Mouse (Mus musculus) cortical plate, adult 2 months (tissue): Measurements from ENCODE around the gene Actbl2. TPM values are rescaled to one million over a fixed set of nuclear protein-coding genes. Genes with fewer than 3 reads are reported as not detected.
A peak's percentile ranks its signal among the peaks of the same experiment; 100 is the strongest.

Experiments used
- H3K27ac ChIP-seq: fragments of 200-500 bp; 2 replicates; pipeline ENCODE4 v1.5.1; 2012; ENCODE audit warnings: low read length, control low read depth, inconsistent platforms; ENCODE audit not compliant: insufficient read depth
- H3K4me1 ChIP-seq: fragments of 200-500 bp; 2 replicates; pipeline ENCODE4 v1.6.1; 2011; ENCODE audit warnings: low read length; ENCODE audit not compliant: control insufficient read depth, insufficient read depth
- H3K4me3 ChIP-seq: fragments of 200-500 bp; 2 replicates; pipeline ENCODE4 v1.5.1; 2011; ENCODE audit warnings: mild to moderate bottlenecking, low read length, control low read depth; ENCODE audit not compliant: insufficient read depth
- CTCF ChIP-seq: fragments of 200-500 bp; IDR thresholded peaks from 2 replicates; pipeline ENCODE4 v1.5.1; 2011; ENCODE audit warnings: mild to moderate bottlenecking, control low read depth, low read length; ENCODE audit not compliant: insufficient read depth; ENCODE audit errors: extremely low read depth
- POLR2A ChIP-seq: fragments of 200-500 bp; IDR thresholded peaks from 2 replicates; pipeline ENCODE4 v1.6.1; 2011; ENCODE audit warnings: mild to moderate bottlenecking, low read length, control low read depth; ENCODE audit not compliant: insufficient read depth; ENCODE audit errors: extremely low read depth
- polyA plus RNA-seq: library from polyadenylated mRNA; depleted of rRNA; stranded (reverse); fragments of >200 nt; gene quantifications from 2 replicates; pipeline ENCODE4 v1.2.3, GENCODE M21; 2012

Actbl2 gene
- polyA plus RNA-seq, 1 experiment, result not detected

- Histone ChIP-seq H3K27ac (no peak overlapping the region), H3K4me3 (no peak overlapping the region), H3K4me1 (no peaks in the 10 kb centered on the region)
- TF ChIP-seq POLR2A (no peak), CTCF (peak; percentile 62)
These were observed 16.8 kb upstream of the Actbl2 start for GRCm38 (mm10) chr13:111237865-111238465.

- no peak overlapping the region for H3K27ac ChIP-seq
- no peaks in the 10 kb centered on the region for H3K4me1 ChIP-seq
- no peak overlapping the region for H3K4me3 ChIP-seq
- TF ChIP-seq CTCF (no peak), POLR2A (no peak)
These were observed 3.7 kb upstream of the Actbl2 start for GRCm38 (mm10) chr13:111251106-111251505.

- no peak overlapping the region for H3K27ac ChIP-seq
- H3K4me3 ChIP-seq, result no peak overlapping the region
- no peak for TF ChIP-seq POLR2A
- TF ChIP-seq CTCF, result no peak
- no peaks in the 10 kb centered on the region for H3K4me1 ChIP-seq
These were observed 3.0 kb upstream of the Actbl2 start for GRCm38 (mm10) chr13:111251795-111252194.

GRCm38 (mm10) chr13:111258016-111258415 is 3.2 kb downstream of the Actbl2 start:
- H3K27ac ChIP-seq, result no peak overlapping the region
- no peak overlapping the region for H3K4me3 ChIP-seq
- TF ChIP-seq POLR2A, result no peak
- no peak for TF ChIP-seq CTCF
- no peaks in the 10 kb centered on the region for H3K4me1 ChIP-seq

- no peak overlapping the region for H3K4me3 ChIP-seq
- no peaks in the 10 kb centered on the region for H3K4me1 ChIP-seq
- no peak overlapping the region for H3K27ac ChIP-seq
- TF ChIP-seq CTCF (no peak), POLR2A (no peak)
These were observed 3.7 kb downstream of the Actbl2 start for GRCm38 (mm10) chr13:111258424-111259092.

GRCm38 (mm10) chr13:111259093-111259491 is 4.3 kb downstream of the Actbl2 start:
- H3K4me3 ChIP-seq, result no peak overlapping the region
- no peak for TF ChIP-seq POLR2A
- no peak for TF ChIP-seq CTCF
- no peaks in the 10 kb centered on the region for H3K4me1 ChIP-seq
- H3K27ac ChIP-seq, result no peak overlapping the region

GRCm38 (mm10) chr13:111259711-111260110 is 4.9 kb downstream of the Actbl2 start:
- TF ChIP-seq POLR2A, result no peak
- TF ChIP-seq CTCF, result no peak
- H3K27ac ChIP-seq, result no peak overlapping the region
- no peaks in the 10 kb centered on the region for H3K4me1 ChIP-seq
- no peak overlapping the region for H3K4me3 ChIP-seq

- Histone ChIP-seq H3K27ac (no peak overlapping the region), H3K4me3 (no peak overlapping the region), H3K4me1 (no peaks in the 10 kb centered on the region)
- no peak for TF ChIP-seq POLR2A
- TF ChIP-seq CTCF, result no peak
These were observed 8.4 kb downstream of the Actbl2 start for GRCm38 (mm10) chr13:111263186-111263585.

- TF ChIP-seq POLR2A, result no peak
- TF ChIP-seq CTCF, result no peak
- 0 out of 2 replicates have a peak overlapping the region, but pooled peaks have one; percentile 25 for H3K27ac ChIP-seq
- no peak overlapping the region for H3K4me3 ChIP-seq
- H3K4me1 ChIP-seq, result no peaks in the 10 kb centered on the region
These were observed 8.9 kb downstream of the Actbl2 start for GRCm38 (mm10) chr13:111263758-111264157.
